Mouse (Mus musculus): Measurements from ENCODE around the gene Vmn1r27. TPM values are rescaled to one million over a fixed set of nuclear protein-coding genes. Genes with fewer than 3 reads are reported as not detected.

The Vmn1r27 gene
- not detected in 2 replicates for polyA plus RNA-seq (2015; fragmentation: Nextera tagmentation; extraction: Ambion mirVana)

DNA sequence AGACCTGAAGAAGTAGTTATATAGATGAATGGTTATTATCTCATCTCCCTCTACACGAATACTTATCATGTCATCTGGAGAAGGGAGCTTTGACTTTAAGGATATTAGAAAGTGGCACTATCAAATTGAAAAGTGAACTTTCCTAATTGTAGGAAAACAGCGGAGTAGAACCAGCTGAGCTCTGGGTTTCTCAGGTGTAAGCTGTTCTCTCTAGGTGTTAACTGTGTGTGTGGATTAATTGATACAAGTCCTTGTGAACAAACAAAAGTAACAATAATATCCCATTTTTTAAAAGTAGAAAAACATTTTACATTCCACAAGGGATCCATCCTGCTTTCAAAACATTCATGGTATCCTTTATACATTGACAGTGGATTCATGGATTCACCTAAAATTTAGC lies at the start of gene Vmn1r27:
Vmn1r27 (minus strand) TSS at position 101 of the 400 bp plus-strand sequence.
- Histone ChIP-seq H3K4me2 (replicated peaks) (no peak within 1 kb of the TSS), H3K4me1 (replicated peaks) (no peaks in the 10 kb centered on the region), H3K36me3 (no peaks in the 10 kb centered on the region), H3K27me3 (replicated peaks) (no peaks in the 10 kb centered on the region), H3K27ac (no peak within 1 kb of the TSS), H3K4me3 (replicated peaks) (no peak within 1 kb of the TSS), H3K9me3 (no peaks in the 10 kb centered on the region), H3K9ac (no peak within 1 kb of the TSS)
- 82% methylated on average over 2 of the region's 2 CpGs for WGBS
- no peak for ATAC-seq

GRCm38 (mm10) chr6:58261737-58262136 lies 43.1 kb upstream of the Vmn1r27 start, which contains the start of gene Vmn1r28:
Gene Vmn1r28, plus strand, starts transcription at chr6:58262037.
- Histone ChIP-seq H3K9me3 (no peaks in the 10 kb centered on the region), H3K9ac (no peak within 1 kb of the TSS), H3K4me1 (replicated peaks) (no peaks in the 10 kb centered on the region), H3K27me3 (replicated peaks) (no peaks in the 10 kb centered on the region), H3K4me3 (replicated peaks) (no peak within 1 kb of the TSS), H3K36me3 (no peaks in the 10 kb centered on the region), H3K4me2 (replicated peaks) (no peak within 1 kb of the TSS), H3K27ac (no peak within 1 kb of the TSS)
- WGBS: 81% methylated on average over 1 of the region's 1 CpGs
- ATAC-seq: no peak

- Histone ChIP-seq H3K4me1 (replicated peaks) (no peaks in the 10 kb centered on the region), H3K27me3 (replicated peaks) (no peaks in the 10 kb centered on the region), H3K9me3 (no peaks in the 10 kb centered on the region), H3K27ac (no peak overlapping the region), H3K4me3 (replicated peaks) (no peak overlapping the region), H3K9ac (no peak overlapping the region), H3K4me2 (replicated peaks) (no peak overlapping the region), H3K36me3 (no peaks in the 10 kb centered on the region)
- no peak for ATAC-seq
- 80% methylated on average over 2 of the region's 2 CpGs for WGBS
These were observed 2.5 kb downstream of the Vmn1r27 start for GRCm38 (mm10) chr6:58216119-58216518.

Other genes with a start within 250 kb of the Vmn1r27 start
- gene Vmn1r25, start 238.0 kb downstream of the Vmn1r27 start, polyA plus RNA-seq (2015; fragmentation: Nextera tagmentation; extraction: Ambion mirVana): not detected in 2 replicates
- not detected in 2 replicates for gene Vmn1r26, start 203.7 kb downstream of the Vmn1r27 start, polyA plus RNA-seq (2015; fragmentation: Nextera tagmentation; extraction: Ambion mirVana)
- not detected in 2 replicates for gene Vmn1r28, start 43.2 kb upstream of the Vmn1r27 start, polyA plus RNA-seq (2015; fragmentation: Nextera tagmentation; extraction: Ambion mirVana)
- not detected in 2 replicates for gene Vmn1r29, start 82.7 kb upstream of the Vmn1r27 start, polyA plus RNA-seq (2015; fragmentation: Nextera tagmentation; extraction: Ambion mirVana)
- not detected in 2 replicates for gene Vmn1r30, start 224.6 kb upstream of the Vmn1r27 start, polyA plus RNA-seq (2015; fragmentation: Nextera tagmentation; extraction: Ambion mirVana)

Data from intestine, embryonic 15.5 days (tissue).